Mouse (Mus musculus) midbrain, embryonic 11.5 days (tissue): ENCODE measurements around the gene Gm6525. TPM values are rescaled to one million over a fixed set of nuclear protein-coding genes. Genes with fewer than 3 reads are reported as not detected.

ENCODE experiments used
- ATAC-seq: fragments of 200-750 bp; cut with Nextera tagmentation; 2 replicates; pipeline ENCODE4 v1.8.0; 2017; ENCODE audit warnings: moderate TSS enrichment, moderate library complexity; ENCODE audit not compliant: low FRiP score
- DNase-seq: peaks from one replicate; pipeline ENCODE4 v3.0.0; 2015; ENCODE audit warnings: low spot score; ENCODE audit errors: missing footprints
- H3K27ac ChIP-seq: fragments of 300-500 bp; sonication (generic); 2 replicates; pipeline ENCODE4 v1.5.1; 2014; ENCODE audit warnings: low read depth, low read length
- H3K27me3 ChIP-seq: fragments of 300-500 bp; sonication (generic); 2 replicates; pipeline ENCODE4 v1.6.1; 2014; ENCODE audit warnings: mild to moderate bottlenecking, low read length, moderate library complexity, mixed read lengths; ENCODE audit not compliant: control insufficient read depth, insufficient read depth
- H3K36me3 ChIP-seq: fragments of 300-500 bp; sonication (generic); 2 replicates; pipeline ENCODE4 v1.6.1; 2014; ENCODE audit warnings: mild to moderate bottlenecking, low read length, moderate library complexity, mixed read lengths; ENCODE audit not compliant: control insufficient read depth, insufficient read depth
- H3K4me1 ChIP-seq: fragments of 300-500 bp; sonication (generic); 2 replicates; pipeline ENCODE4 v1.6.1; 2014; ENCODE audit warnings: low read length; ENCODE audit not compliant: control insufficient read depth, insufficient read depth
- H3K4me2 ChIP-seq: fragments of 300-500 bp; sonication (generic); 2 replicates; pipeline ENCODE4 v1.6.1; 2014; ENCODE audit warnings: mild to moderate bottlenecking, moderate library complexity
- H3K4me3 ChIP-seq: fragments of 300-500 bp; sonication (generic); 2 replicates; pipeline ENCODE4 v1.5.1; 2014; ENCODE audit warnings: low read depth, low read length
- H3K9ac ChIP-seq: fragments of 300-500 bp; sonication (generic); 2 replicates; pipeline ENCODE4 v1.6.1; 2014; ENCODE audit warnings: low read length
- H3K9me3 ChIP-seq: fragments of 300-500 bp; sonication (generic); 2 replicates; pipeline ENCODE4 v1.6.1; 2016; ENCODE audit warnings: low read length; ENCODE audit not compliant: control insufficient read depth
- WGBS: fragments of 180-500 bp; shearing (Covaris S2); extraction: QIAGEN DNeasy Blood & Tissue Kit; methylation state at CpG from one replicate; pipeline ENCODE4 v1.1.7; 2014; 5-methylcytosine and 5-hydroxymethylcytosine counted together
- polyA plus RNA-seq: library from polyadenylated mRNA; unstranded; fragments of >200 nt; fragmentation: Nextera tagmentation; extraction: Ambion mirVana; gene quantifications from 2 replicates; pipeline ENCODE4 v1.2.1, GENCODE M21; 2014

The Gm6525 gene
- polyA plus RNA-seq, 1 experiment from 2014 or later, result 0.83 TPM

DNA sequence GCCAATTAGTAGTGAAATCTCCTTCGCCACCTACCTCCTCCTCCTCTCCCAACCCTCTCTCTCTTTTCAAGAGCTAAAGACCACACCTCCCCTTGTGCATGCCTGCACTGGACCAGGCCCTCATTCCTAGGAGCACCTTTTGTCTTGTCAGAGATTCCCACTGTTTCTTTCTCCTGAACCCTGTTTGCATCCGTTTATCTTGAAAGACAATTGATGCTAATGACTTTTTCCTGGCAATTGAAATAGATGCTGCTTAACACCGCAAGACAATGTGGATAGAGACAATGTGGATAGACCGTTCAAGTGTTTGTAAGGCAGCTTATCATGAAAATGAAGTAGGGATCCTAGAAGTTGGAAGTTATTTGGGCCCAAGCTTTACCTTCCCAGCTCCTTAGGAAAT, 7.8 kb downstream of the Gm6525 start:
- H3K4me2 ChIP-seq, result no peak overlapping the region
- peaks cover 8% of the 10 kb centered on the region for H3K4me1 ChIP-seq
- no peaks in the 10 kb centered on the region; the same call in 1 of the 2 replicates for H3K36me3 ChIP-seq
- ATAC-seq, result no peak
- H3K27me3 ChIP-seq, result no peaks in the 10 kb centered on the region
- no peak overlapping the region for H3K4me3 ChIP-seq
- H3K27ac ChIP-seq, result no peak overlapping the region
- H3K9ac ChIP-seq, result no peak overlapping the region
- no peak for DNase-seq
- no peaks in the 10 kb centered on the region for H3K9me3 ChIP-seq
- WGBS, result 20% methylated on average over 4 of the region's 4 CpGs

DNA sequence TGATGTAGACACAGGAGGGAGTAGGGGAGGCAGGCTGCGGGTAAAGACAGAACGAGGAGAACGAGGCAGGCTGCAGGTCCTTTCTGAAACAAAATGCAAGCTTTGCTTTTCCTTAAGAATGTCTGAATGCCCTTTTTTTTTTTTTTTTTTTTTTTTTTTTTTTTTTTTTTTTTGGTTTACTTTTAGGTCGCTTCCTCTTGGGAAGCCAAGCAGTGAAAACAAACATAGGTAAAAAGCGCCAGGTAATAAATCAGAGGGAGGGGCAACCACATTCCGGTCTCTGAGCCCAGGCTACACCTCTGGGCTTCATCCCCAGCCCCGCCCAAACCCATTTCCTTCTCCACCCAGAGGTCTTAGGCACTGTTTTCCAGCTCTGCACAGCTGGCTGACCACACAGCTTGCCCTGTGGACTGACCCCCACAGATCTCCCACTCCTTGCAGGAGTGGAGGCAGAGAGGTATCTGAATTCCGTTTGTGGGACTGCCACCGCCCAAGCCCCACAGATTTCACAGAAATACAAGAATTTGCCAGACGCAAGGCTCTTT, 15.8 kb downstream of the Gm6525 start:
- H3K27ac ChIP-seq, result no peak overlapping the region
- no peak for ATAC-seq
- H3K4me3 ChIP-seq, result no peak overlapping the region
- WGBS, result 67% methylated on average over 10 of the region's 10 CpGs
- no peak for DNase-seq
- H3K4me1 ChIP-seq, result peaks cover 10% of the 10 kb centered on the region
- no peaks in the 10 kb centered on the region; the same call in 1 of the 2 replicates for H3K27me3 ChIP-seq
- no peak overlapping the region for H3K4me2 ChIP-seq
- peaks cover 3% of the 10 kb centered on the region; the same call in 1 of the 2 replicates for H3K36me3 ChIP-seq
- no peak overlapping the region for H3K9ac ChIP-seq
- H3K9me3 ChIP-seq, result no peaks in the 10 kb centered on the region

DNA sequence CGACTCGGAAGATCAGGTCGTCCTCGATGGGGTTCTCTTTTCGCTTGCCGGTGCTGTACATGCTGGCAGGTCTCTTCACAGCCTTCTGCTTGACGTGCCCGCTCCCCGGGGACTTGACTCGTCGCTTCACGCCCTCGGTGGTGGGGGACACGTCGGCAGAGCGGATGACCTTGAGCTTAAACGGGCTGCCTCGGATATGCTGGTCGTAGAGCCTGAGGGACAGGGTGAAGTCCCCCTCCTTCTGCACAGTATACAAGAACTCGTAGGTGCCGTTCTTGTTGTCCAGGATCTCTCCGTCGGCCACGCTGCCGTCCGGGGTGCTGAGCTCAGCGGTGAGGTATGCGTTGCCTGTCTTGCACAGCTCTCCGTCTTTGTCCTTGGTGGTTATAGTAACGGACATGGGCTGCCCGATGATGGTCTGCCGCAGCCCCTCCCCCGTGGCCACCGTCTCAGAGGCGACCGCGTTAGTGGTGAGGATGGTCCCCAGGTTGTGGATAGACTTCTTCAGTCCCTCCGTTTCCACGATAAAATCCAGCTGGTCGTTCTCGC, 16.7 kb downstream of the Gm6525 start:
- no peak overlapping the region for H3K27ac ChIP-seq
- peaks cover 10% of the 10 kb centered on the region for H3K4me1 ChIP-seq
- ATAC-seq (peak; percentile 66), DNase-seq (peak; percentile 91)
- no peaks in the 10 kb centered on the region for H3K9me3 ChIP-seq
- peak overlapping the region; percentile 20; the same call in 1 of the 2 replicates for H3K9ac ChIP-seq
- peaks cover 3% of the 10 kb centered on the region; the same call in 1 of the 2 replicates for H3K36me3 ChIP-seq
- no peaks in the 10 kb centered on the region; the same call in 1 of the 2 replicates for H3K27me3 ChIP-seq
- H3K4me3 ChIP-seq, result no peak overlapping the region
- H3K4me2 ChIP-seq, result no peak overlapping the region
- WGBS, result 17% methylated on average over 41 of the region's 41 CpGs

DNA sequence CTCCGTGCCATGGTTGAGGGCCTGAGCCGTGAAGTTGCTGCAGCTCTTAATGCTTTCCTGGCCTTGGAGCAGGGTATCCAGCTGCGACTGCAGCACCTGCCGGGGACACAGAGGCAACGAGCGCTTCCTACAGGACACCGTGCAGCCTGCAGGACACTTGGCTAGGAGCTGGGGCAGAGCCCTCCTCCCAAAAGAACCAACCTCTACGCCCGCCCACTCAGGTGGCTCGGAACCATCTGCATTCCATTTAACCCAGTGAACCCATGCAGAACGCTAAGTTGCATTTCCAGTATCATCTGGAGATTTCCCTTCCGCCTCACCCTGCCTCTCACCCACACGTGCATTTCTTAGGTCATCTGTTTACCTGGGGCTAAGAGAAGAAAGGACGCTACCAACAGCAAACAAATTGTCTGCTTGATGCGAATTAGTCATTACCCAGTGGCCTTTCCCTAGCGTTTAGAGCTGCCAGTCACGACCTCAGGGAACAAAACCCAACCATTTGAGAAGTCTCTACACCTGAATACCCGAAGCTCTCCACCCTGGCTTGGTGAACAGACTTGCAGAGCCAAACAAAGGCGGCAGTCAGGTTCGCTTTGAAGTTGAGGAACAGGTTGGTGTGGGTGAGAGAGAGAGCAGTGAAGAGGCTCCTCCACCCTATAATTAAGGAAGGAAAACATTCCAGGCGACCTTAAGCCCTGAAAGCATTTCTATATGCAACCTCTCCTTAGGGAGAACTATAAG, 17.4 kb downstream of the Gm6525 start:
- ATAC-seq (peak; percentile 31), DNase-seq (peak; percentile 88)
- no peak overlapping the region for H3K4me3 ChIP-seq
- H3K27me3 ChIP-seq, result no peaks in the 10 kb centered on the region; the same call in 1 of the 2 replicates
- peaks cover 5% of the 10 kb centered on the region; the same call in 1 of the 2 replicates for H3K36me3 ChIP-seq
- peaks cover 10% of the 10 kb centered on the region for H3K4me1 ChIP-seq
- H3K27ac ChIP-seq, result no peak overlapping the region
- no peaks in the 10 kb centered on the region for H3K9me3 ChIP-seq
- 0 out of 2 replicates have a peak overlapping the region, but pooled peaks have one; percentile 20 for H3K9ac ChIP-seq
- WGBS, result 55% methylated on average over 21 of the region's 21 CpGs
- no peak overlapping the region for H3K4me2 ChIP-seq

DNA sequence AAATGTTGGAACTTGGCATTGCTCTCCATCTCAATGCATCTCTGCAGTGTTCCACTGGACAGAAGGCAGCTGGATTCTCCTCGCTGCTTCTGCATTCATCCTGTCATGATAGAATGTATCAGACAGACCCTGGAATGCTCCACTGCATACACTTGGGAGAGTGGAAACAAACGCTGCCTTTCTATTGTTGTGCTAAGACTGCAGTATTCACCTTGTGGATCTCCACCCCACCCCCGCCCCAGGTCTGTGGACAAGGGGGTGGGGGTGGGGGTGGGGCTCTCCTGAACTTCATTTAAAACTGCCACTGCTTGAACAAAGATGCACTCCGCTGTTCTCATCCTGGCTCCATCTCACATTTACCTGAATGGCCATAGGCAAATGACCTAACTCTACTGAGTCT, 20.0 kb downstream of the Gm6525 start:
- peaks cover 5% of the 10 kb centered on the region; the same call in 1 of the 2 replicates for H3K36me3 ChIP-seq
- WGBS, result 57% methylated on average over 4 of the region's 4 CpGs
- H3K4me2 ChIP-seq, result no peak overlapping the region

DNA sequence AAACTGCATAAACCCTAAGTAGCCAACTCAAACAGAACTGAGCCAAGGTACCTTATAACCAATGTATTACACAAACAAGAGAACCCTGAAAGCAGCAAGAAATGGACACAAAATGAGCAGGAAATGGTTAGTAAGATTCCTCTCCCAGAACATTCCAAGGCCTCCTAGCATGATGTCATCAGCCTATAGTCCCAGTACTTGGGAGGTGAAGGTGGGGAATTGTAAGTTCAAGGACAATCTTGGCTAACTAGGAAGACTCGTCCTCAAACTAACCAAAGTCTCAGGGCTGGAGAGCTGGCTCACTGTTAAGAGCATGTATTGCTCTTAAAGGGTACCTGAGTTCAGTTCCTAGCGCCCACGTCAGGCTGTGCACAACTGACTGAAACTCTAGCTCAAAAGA, 24.3 kb downstream of the Gm6525 start:
- DNase-seq, result no peak
- no peak overlapping the region for H3K27ac ChIP-seq
- ATAC-seq, result no peak
- H3K4me2 ChIP-seq, result no peak overlapping the region
- WGBS, result 94% methylated on average over 3 of the region's 3 CpGs
- no peaks in the 10 kb centered on the region for H3K9me3 ChIP-seq
- H3K4me1 ChIP-seq, result no peaks in the 10 kb centered on the region
- H3K4me3 ChIP-seq, result no peak overlapping the region
- H3K27me3 ChIP-seq, result no peaks in the 10 kb centered on the region
- H3K9ac ChIP-seq, result no peak overlapping the region
- H3K36me3 ChIP-seq, result peaks cover 6% of the 10 kb centered on the region; the same call in 1 of the 2 replicates

More for the DNA sequence above, 20.0 kb downstream of the Gm6525 start:
- H3K4me1 ChIP-seq, result peaks cover 10% of the 10 kb centered on the region
- no peaks in the 10 kb centered on the region; the same call in 1 of the 2 replicates for H3K27me3 ChIP-seq
- ATAC-seq (0 out of 2 replicates have a peak, but pooled peaks have one; percentile 10), DNase-seq (no peak)
- no peak overlapping the region for H3K9ac ChIP-seq
- no peak overlapping the region for H3K27ac ChIP-seq
- no peaks in the 10 kb centered on the region for H3K9me3 ChIP-seq
- H3K4me3 ChIP-seq, result no peak overlapping the region

DNA sequence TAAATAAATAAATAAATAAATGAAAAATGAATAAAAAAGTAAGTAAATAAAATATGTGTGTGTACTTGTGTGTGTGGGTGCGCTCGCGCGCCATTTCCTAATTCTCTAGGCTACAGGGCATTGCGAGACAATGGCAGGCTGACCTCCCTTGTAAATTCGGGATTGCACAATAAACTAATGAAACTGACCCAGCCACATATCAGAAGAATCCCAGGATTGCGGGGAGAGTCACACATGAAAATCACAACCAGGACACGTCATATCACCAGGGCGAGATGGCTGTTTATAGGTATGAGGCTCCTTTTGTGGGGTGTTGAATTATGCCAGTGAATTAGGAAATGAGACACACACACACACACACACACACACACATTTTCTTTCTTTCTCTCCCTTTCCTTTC, 25.6 kb downstream of the Gm6525 start:
- H3K9me3 ChIP-seq, result no peaks in the 10 kb centered on the region
- peaks cover 6% of the 10 kb centered on the region; the same call in 1 of the 2 replicates for H3K36me3 ChIP-seq
- ATAC-seq (no peak), DNase-seq (peak; percentile 88)
- H3K27me3 ChIP-seq, result no peaks in the 10 kb centered on the region
- no peaks in the 10 kb centered on the region for H3K4me1 ChIP-seq
- 95% methylated on average over 9 of the region's 9 CpGs for WGBS
- H3K9ac ChIP-seq, result no peak overlapping the region
- H3K27ac ChIP-seq, result no peak overlapping the region
- no peak overlapping the region for H3K4me2 ChIP-seq
- no peak overlapping the region for H3K4me3 ChIP-seq

DNA sequence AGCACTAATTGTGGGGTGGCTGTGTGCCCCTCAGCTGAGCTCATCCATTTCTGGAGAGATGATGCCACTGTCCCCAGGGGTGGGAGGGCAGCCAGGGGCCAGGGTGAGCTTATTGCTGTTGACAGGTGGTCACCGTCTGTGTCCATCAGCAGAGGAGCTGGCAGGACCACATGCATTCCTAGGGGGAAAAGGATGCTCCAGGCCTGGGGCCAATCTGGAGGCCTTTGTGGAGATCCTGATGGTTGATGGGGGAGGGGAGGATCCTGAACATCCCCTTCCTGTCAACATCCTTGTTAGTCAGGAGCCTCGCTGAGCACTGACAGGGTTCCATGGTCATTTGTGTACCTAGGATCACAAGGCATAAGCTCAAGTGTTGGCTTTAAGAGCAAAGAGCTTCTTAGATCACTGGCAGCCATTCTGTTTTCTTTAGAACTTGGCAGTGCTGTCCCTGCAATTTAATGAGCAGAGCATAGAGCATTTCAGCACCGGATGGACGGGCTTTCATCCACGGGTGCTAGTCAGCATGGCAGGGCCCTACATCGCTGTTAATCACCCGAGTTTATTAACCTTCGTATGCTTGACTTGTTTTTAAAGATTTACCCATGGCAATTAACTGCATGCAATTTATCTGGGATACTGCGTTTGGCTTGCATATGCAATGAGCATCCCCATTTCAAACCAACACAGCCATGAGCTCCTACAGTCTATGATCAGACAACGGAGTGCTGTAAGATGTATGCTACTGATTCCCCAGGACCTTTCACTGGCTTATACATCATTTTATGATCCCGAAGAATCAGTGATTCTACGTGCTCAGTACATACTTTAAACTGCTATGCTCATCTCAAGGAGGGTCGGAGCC, 26.9 kb downstream of the Gm6525 start:
- 82% methylated on average over 13 of the region's 13 CpGs for WGBS
- Histone ChIP-seq H3K27ac (no peak overlapping the region; the same call in 1 of the 2 replicates), H3K4me1 (no peaks in the 10 kb centered on the region), H3K4me2 (no peak overlapping the region), H3K27me3 (no peaks in the 10 kb centered on the region), H3K4me3 (no peak overlapping the region), H3K9me3 (no peaks in the 10 kb centered on the region), H3K36me3 (peaks cover 9% of the 10 kb centered on the region; the same call in 1 of the 2 replicates), H3K9ac (no peak overlapping the region)
- peak; percentile 88 for DNase-seq
- peak; percentile 70 for ATAC-seq
